Mouse (Mus musculus) left cerebral cortex, postnatal 25 days (tissue): ENCODE results near the gene Akap13. TPM values are rescaled to one million over a fixed set of nuclear protein-coding genes. Genes with fewer than 3 reads are reported as not detected.

Experiments used
- DNase-seq, 2 experiments: peaks; one replicate each; pipeline ENCODE4 v3.0.0; 2022; ENCODE audit warnings: low spot score in 2 of 2, mixed read lengths in 1 of 2
- intact Hi-C: fragments of 180-260 bp; cut with DNase I; formaldehyde crosslinking; loops from one replicate; pipeline ENCODE4 v1.15.1; 2025
- total RNA-seq, 2 experiments: library from RNA; stranded (reverse); gene quantifications; 2 replicates each; pipeline ENCODE4 v1.2.3; 2021

Akap13 gene
- total RNA-seq, 2 experiments from 2014 or later, result 23.1 to 24.3 TPM

DNA sequence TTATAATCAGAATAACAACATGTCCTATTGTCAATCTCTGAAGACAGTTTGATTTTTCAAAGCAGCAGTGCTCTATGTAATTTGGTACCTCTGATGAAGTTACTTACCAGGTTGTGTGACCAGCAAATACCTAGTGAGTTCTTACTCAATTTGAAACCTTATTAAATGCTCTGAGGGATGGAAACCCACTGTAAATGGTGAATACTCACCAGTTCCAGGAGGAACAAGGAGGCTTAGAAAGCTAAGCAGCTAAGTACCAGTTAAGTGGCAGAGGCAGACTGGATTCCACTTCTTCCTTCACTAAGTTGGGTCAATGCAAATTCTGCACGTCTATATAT, 231.5 kb downstream of the Akap13 start:
- intact Hi-C loops, result no loop called here
- DNase-seq, result no peak

DNA sequence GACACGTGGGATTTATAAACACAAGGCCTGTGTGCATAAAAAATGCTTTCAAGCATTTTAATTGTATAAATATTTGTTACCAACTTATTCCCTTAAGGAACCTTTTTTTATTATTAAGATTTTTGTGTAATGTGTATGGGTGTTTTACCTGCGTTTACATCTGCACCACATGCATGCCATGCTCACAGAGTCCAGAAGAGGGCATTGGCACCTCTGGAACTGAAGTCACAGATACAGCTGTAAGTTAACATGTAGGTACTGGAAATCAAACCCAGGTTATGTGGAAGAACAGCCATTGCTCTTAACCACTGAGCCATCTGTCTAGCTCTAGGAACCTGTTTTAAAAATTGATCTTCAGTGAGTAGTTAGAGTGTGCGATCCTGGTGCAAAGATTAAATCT, 232.8 kb downstream of the Akap13 start:
- no peak for DNase-seq
- intact Hi-C loops, result no loop called here

DNA sequence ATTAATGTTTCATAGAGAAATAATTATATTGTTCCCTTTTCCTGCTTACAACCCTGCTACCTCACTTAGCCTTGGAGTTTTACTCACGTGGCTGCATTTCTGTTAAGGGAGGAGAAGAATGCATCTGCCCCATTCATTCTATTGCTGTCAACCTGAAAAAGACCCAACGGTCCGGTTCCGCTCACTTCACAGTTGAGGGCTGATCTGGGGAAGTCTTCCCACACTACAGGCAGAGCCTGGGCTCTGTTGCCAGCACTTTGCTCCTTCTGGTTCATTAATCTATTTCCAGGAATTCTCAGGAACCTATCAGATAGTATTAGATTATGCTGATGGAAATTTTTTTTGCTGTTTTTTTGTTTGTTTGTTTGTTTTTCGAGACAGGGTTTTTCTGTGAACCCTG, 239.4 kb downstream of the Akap13 start:
- intact Hi-C loops, result no loop called here
- no peak for DNase-seq

DNA sequence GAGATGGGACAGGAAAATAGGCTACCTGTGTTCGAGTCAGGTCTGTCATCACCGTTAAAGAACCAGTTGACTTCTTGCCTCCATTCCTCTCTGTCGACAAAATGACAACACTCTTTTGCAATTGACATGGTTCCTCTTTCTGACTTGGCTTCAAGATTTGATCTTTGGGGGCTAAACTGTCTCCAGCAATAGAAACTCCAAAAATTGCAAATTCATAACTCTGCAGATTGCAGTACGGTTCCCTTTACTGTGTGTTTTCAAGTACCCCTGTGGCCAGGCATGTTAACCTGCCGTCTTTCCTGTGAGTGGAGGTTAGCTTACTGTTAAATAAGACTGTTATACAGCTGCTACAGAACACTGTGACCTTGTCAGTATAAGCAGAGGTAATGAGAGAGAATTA, 244.5 kb downstream of the Akap13 start:
- intact Hi-C loops, result no loop called here
- DNase-seq, result no peak

DNA sequence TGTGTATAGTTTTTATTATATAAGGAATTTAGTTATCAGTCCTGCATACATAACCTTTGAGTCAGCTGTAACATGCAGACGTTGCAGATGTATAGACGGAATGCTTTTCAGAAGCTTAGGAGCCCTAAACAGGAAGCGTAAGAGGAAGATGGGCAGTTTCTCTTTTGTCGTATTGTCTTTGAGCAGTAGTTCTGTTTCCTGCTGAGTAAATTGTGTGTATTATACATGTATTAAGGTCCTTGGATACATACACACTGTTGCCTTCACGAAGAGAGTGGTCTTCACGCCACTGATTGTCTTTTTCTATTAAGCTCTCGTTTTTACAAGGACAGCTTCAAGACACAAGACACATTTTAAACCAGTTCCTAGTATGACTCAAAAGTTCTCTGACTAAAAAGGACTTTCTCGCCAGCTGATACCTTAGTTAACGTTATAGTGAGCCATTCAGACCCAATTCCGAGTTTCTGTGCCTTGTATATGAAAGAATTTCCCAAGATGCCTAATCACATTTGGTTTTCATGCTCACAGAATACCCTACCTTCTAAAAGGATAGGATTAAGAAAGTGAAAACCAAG, 245.5 kb downstream of the Akap13 start:
- DNase-seq, result no peak
- intact Hi-C loops, result no loop called here

DNA sequence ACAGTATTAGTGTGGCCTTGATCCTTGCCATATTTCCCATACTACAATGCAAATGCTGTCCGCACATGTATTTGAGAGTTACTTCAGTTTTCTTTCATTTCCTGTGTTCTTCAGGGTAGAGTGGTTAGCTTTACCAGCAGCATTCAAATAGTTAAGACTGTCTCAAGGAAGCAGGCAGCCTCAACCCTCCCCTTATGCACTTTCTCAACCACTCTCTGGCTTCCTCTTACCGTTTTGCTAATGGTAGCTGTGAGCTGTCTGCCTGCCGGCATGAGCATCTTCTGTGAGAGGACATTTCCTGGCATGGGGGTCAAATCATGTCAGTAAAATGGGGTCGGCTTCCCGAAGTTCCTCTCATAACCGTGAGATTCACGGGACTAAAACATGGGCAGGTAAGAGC, 246.4 kb downstream of the Akap13 start:
- DNase-seq, result peak in 1 of 2 experiments; percentile 9
- intact Hi-C loops, result no loop called here

DNA sequence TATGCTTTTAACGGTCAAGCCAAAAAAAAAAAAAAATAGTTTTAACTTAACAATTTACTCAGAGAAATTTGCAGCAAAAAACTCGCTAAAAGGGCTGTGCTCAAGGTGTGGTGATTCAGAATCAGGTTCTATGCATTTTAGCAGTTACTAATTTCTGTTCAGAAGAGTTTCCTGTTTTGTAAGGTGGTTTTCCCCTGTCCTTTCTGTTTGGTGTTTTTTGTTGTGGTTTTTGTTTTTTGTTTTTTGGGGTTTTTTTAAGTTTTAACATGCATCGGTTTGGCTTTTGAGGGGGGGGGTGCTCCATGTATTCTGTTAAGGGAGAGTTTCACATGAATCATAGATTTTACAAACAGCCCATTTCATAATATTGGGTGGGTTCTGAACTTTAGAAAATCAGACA, 247.0 kb downstream of the Akap13 start:
- intact Hi-C loops, result no loop called here
- DNase-seq, result no peak

DNA sequence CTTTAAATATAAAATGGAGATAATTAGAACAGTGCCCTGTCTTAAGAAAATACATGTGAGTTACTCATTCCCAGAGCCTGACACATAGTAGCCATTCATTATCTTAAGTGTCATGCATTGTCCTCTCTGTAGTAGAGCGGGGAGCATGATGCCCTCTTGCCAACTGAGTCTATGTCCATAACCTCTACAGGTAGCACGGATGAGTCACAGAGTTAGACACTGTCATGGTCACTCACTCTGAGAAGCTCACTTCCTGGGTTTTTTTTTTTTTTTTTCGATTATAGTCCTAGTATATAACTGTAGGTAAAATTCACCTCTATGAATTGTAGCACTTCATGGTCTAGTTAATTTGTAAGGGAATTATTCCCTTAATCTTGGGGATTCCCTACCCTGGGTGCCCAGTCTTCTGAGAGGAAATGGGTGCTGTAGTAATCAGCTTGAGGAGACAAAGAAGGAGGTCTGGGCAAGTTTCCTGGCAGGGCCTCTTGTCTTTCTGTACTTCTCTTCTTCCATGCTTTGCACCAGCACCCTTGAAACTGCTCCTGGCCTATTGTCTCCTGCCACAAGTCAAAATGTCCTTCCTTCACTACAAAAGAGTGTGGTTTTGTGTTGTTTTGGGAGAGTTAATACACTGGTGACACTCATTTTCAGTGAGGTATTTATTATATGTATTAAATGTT, 247.8 kb downstream of the Akap13 start:
- DNase-seq, result no peak

DNA sequence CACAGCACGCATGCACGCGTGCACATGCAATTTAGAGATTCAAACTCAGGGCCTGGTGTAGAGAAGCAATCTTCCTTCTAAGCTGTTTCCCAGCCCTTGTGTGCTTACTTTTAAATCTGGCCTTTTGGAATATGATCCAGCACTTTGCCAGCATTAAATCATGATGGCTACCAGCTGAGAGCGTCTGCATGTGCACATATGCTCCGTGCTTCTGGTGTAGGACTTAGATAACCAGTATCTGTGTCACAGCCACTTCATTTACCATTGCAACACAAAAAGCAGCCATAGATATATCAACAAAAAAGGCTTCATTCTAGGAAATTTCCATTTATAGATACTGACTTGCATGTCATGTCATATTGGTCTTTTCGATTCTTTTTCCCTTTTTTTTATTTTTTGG, 249.5 kb downstream of the Akap13 start:
- intact Hi-C loops, result no loop called here
- DNase-seq, result no peak

More for the DNA sequence above, 247.8 kb downstream of the Akap13 start:
- intact Hi-C loops, result no loop called here

DNA sequence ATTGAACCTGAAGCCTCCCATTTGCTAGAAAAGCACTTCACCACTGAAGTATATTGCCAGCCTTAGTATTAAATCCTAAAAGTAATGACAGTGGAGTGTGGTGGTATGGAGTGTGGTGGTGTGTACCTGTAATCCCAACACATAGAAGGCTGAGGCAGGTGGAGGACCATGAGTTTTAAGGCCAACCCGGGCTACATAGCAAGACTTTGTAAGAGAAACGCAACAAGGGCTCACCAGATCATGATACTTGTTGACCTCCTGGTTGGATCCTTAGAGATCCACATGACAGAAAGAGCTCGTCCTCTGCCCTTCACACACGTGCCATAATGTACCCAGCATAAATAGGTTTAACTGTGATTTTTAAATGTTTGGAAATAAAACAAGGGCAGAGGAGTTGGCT, 254.6 kb downstream of the Akap13 start:
- intact Hi-C loops, result no loop called here
- DNase-seq, result no peak

DNA sequence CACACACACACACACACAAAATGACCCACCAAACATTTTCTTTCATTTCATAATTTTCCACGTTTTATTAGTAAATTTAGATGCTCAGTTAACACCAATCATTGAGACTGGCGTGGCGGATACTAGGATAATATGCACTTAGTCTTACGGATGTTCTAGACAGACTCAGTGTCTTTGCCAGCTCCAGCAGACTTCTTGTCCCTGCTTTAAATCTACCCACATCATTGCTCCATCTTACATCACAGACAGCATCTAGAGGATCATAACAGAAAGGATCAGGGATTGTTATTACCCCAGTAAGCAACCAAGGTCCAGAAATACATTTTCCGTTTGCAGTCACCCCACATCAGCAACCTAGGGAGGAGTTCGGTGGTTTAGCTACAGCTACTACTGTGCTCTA, 255.6 kb downstream of the Akap13 start:
- no peak for DNase-seq
- intact Hi-C loops, result no loop called here

DNA sequence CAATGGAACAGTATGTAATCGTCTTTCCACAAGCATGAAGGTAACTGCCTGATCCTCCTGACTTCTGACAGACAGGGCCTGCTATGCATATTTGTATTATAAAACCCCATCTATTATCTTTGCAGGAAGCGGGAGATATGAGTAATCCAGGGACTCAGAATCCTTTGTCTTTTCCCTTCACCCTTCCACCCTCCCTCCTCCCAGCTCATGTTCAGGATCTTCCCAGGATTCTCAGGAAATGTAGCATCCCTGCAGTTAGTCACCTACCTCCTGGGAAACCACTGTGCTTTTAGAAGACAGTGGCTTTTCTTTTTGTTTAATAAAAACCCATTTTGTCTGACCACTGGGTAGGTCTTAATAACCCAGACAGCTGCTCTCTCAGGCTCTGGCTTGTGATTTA, 256.1 kb downstream of the Akap13 start:
- no peak for DNase-seq
- intact Hi-C loops, result no loop called here

DNA sequence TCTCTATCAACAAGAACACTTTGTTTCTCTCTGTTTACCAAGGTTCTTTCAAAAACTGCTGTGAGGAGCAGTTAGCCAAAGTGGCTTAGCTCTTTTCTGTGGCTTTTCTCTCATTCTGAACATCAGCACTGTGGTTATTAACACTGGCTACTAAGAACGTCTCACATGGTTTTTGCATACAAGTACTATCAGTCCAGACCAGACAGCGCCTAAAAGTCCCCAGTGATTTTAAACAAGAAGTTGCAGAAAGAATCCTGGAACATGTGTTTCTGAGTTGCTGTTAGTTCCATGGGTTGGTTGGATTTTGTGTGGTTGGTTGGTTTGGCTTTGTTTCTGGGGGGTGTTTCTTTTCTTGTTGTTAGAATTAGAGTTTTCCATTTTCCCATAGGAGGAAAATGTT, 257.5 kb downstream of the Akap13 start:
- DNase-seq, result no peak
- intact Hi-C loops, result no loop called here

DNA sequence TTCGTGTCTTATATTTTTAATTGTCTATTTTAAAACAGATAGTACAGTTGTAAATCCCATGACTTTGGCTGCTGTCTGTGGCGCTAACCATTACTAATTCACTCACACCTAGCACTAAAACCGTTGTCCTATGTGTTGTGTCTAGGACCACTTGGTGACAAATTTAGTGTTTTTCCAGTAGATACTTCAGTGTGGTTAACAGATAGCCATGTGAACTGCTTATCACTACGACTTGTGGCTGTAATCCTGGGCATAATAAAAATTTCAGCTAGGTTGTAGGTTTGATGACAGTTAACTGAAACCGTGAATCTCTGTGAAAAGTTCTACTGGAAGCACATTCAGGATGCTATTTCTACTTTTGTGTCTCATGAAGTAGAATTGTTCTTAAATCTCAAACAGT, 258.6 kb downstream of the Akap13 start:
- no peak for DNase-seq
- intact Hi-C loops, result no loop called here

DNA sequence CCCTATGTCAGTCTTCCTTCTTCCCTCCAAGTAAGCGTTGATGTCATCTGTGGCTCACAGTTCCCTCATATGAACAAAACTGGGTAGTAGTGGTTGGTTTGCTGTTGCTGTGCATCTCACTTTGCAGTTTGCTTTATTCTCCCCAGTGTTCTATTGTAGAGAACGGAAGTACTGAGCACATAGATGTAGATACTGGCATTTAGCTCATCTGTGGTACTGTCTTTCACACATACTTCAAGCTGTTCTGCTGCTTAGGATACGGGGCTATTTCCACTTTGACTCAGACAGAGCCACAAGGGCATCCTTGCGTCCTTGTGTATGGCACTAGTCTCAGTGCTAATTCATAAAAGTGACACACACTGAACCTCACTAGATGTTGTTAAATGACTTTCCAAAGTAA, 259.7 kb downstream of the Akap13 start:
- intact Hi-C loops, result no loop called here
- no peak for DNase-seq

DNA sequence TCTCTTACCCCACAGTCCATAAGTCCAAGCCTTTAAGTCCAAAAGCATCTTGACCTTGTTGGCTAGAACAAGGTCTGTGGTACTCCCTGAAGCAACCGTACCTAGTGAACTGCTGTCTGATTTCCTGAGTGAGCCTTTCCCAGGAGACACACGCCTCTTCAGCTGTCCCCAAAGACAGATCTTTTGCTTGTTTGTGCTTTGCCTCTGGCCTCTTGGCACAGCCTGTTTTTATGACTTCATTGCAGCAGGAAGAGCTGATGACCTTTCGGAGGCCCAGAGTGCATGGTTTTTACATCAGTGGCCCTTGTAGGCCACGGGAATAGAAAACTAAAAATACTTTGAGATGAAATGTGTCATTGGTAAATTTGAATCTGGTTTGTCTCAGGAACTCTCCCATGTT, 260.6 kb downstream of the Akap13 start:
- intact Hi-C loops, result no loop called here
- no peak for DNase-seq

DNA sequence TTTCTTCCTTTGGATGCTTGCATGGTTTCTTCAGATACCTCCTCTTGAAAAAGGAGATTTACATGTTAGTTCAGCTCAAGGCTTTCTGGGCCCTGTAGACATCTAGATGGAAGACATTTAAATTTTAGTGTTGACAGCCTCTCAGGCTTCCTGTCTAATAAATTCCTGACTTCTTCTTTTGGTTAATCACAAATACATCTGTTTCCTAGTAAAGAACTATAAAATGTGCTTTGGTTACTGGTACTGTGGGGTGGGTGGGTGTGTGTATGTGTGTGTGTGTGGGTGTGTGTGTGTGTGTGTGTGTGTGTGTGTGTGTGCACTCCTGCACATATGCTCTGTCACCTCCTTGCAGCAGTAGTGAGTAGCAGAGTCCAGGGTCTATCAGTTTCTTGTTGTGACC, 262.0 kb downstream of the Akap13 start:
- no peak for DNase-seq
- intact Hi-C loops, result no loop called here

DNA sequence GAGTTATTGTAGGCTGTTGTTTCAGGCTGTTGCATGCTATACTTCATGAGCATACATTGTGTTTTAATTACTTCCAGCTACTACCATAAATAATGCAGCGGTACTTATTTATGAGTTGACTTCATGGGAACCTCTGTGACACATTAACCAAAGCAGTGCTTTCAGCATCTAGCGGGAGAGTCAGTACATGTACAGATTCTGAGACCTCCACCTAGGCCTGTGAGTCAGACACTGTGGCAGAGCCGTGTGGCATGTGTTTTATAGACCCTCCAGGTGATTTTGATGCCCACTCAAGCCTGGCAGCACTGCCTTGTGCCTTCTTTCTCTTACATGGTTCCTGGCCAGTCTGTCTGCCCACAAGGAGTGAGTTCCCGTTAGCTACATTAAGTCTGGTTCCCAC, 266.0 kb downstream of the Akap13 start:
- intact Hi-C loops, result no loop called here
- DNase-seq, result peak in 1 of 2 experiments; percentile 18

DNA sequence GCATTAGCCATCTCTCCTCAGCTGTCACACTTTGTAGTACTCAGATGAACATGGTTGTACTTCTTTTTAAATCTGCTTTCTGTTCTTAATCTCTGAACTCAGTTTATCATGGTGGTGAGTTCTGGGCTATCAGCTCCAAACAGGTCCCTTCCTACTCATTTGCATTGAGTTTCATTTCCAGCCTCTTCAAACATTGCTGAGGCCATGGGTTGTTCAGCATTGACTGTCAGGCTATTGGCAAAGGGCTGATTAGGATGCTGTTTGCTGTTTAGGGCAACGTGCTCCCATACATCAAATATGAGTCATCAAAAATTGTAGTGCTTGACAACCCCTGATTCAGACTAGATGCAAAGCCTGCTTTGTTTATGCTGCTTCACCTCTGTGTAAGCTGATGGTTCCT, 268.7 kb downstream of the Akap13 start:
- intact Hi-C loops, result no loop called here
- no peak for DNase-seq

DNA sequence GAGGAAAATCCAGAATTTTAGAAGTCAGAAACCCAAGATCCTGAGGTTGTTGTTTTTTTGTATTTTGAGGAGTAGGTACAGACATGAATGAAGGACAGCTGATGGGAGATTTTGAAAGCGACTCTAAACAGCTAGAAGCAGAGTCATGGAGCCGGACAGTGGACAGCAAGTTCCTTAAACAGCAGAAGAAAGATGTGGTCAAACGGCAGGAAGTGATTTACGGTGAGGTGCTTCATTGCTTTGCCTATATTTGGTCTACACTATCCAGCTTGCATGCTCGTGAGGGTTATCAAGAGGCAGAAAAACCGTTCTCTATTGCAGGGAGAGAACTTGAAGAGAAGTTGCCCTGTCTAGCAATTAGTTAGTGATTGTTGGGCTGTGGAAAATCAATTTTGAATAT, 270.6 kb downstream of the Akap13 start:
- intact Hi-C loops, result no loop called here
- no peak for DNase-seq

DNA sequence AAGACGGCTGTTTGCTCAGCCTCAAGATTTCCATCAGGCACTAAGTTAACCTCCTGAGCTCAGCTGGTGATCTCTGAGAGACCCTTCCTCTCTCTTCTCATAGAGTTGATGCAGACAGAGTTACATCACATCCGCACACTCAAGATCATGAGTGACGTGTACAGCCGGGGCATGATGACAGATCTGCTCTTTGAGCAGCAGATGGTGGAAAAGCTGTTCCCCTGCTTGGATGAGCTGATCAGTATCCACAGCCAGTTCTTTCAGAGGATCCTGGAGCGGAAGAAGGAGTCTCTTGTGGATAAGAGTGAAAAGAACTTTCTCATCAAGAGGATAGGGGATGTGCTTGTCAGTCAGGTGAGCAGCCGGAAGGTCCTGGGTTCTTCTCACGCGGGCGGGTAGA, 271.5 kb downstream of the Akap13 start:
- DNase-seq, result no peak
- intact Hi-C loops, result no loop called here

DNA sequence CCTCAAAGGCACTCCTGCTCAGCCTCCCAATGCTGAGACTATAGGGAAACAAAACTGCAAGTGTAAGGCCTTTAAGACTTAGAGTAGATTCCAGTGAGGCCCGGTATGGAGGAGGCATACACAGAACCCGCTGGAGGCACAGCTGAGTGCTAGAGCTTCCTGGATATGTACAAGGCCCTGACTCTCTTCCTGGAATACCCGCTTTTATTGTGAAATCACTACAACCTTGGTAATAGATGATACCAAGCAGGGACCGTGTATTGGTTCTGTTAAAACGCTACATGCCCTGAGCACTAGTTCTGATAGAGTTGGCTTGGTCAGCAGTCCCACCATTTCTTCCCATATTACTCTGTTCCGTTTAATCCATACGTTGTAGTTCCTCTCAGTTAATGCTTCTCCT, 274.3 kb downstream of the Akap13 start:
- intact Hi-C loops, result loop anchor here (10.0 kb wide), 1 partner anchor 355 kb away; no protein-coding TSS in a partner anchor
- no peak for DNase-seq
